Mouse (Mus musculus) MN1 (cell line): ENCODE results near the gene Rif1.

Experiments
- DNase-seq: peaks from one replicate; pipeline ENCODE4 v3.0.0-alpha.2; 2016; ENCODE audit warnings: low spot score

Rif1 gene

DNA sequence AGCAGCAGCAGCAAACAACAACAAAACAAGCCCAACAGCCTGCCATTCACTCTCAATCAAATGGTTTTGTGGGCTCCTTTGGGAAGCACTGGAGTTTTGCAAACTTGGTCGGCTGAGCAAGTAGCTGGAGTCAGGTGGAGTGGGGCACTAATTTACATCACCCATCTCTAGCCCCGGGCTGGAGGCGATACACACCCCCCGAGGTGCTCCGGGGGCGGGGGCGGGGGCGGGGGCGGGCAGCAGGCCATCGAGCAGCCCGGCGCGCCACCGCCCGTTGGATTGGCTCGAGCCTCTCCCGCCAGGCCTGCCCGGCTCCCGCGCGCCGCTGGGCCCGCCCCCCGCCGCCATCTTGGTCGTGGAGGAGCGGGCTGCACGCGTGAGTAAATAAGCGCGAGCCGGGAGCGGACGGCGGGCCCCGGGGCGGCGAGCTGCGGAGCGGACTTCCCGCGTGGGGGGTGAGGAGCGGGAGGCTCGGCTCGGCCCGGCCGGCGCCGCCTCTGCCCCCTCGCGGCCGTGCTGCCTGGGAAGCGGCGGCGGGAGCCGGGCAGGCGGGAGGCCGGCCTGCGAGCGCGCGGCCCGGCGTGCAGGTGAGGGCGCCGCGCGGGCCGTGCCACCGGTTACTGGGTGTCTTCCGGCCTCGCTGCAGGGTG is at the start of gene Rif1:
Rif1 (plus strand) TSS at position 342 of the 650 bp plus-strand sequence.
- DNase-seq, result peak; percentile 88

GRCm38 (mm10) chr2:52027061-52027460 is 45.6 kb upstream of the Rif1 start:
- DNase-seq, result no peak

GRCm38 (mm10) chr2:52029426-52029825 is 43.2 kb upstream of the Rif1 start:
- no peak for DNase-seq

GRCm38 (mm10) chr2:52031491-52031890 is 41.1 kb upstream of the Rif1 start:
- DNase-seq, result no peak

- DNase-seq, result no peak
Measured at GRCm38 (mm10) chr2:52034601-52035000, 38.0 kb upstream of the Rif1 start.

- DNase-seq, result no peak
Measured at GRCm38 (mm10) chr2:52035144-52035543, 37.5 kb upstream of the Rif1 start.

- DNase-seq, result no peak
Measured at GRCm38 (mm10) chr2:52036929-52037595, 35.6 kb upstream of the Rif1 start.

- DNase-seq, result no peak
Measured at GRCm38 (mm10) chr2:52037882-52038281, 34.8 kb upstream of the Rif1 start, which contains the start of gene Tnfaip6. Tnfaip6 (plus strand) TSS chr2:52038009.

GRCm38 (mm10) chr2:52038558-52038957 is 34.1 kb upstream of the Rif1 start:
- DNase-seq, result no peak

DNA sequence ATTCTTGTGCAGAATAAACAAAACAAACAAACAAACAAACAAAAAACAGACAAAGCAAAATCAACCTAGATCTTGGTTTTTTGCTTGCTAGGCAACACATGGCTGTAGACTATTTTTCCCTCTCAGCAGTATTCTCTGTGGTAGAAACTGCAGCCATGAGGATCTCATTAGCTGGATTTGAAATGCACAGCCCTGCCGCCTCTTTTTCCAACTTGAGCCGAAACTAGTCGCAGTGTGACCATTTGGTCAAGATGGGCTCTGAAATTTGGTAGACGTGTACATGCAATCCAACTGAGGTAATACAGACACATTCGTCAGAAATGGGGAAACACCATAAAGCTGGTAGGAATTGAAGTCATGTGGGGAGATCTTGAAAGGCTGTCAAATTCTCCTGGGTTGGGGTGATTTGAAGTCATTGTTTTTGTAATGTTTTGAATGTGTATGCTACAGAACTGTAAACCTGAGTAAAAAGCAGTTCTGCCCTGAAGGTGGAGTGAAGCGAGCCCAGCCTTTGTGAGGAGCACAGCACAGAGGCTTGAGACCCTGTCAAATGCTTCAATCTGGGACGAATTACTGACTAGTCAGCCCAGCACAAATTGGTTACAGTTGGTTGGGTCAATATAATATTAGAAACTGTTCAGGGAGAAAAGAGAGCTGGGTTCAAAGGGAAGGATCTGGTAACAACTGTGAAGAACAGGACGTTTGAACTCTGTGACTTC is 33.4 kb upstream of the Rif1 start:
- no peak for DNase-seq

DNA sequence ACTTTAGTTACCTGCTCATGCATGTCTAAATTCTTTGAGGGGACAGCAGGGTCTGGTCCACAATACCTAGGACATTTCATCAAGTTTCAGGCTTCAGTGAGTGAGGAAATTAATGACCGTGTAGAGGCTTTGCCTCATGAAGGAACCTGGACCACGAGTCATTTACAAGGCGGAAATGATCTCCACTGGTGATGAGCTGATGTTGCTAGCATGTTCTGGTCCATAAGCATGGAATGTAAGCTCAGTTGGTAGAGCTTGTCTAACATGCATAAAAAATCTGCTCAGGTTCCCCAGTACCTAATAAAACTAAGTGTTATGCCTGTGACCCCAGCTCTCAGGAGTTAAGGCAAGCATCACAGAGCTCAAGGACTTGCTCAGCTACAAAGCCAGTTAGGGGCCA is 30.5 kb upstream of the Rif1 start:
- no peak for DNase-seq

DNA sequence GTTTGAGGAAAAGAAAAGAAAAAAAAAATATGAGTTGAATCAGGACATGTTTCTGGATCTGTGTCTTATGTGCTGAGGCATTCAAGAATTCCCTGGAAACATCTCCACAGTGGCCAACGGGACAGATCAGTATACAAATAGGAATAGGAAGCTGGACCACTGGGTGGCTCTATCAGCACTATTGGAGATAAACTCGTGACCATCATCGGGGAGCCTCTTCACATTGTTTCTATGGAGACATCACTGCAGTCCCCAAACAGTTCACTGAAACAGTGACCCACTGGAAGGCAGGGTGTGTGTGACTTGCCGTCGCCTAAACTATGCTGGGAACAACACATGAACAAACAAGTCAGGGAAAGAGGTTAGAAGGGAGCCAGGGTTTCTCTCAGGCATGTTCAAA is 29.9 kb upstream of the Rif1 start:
- no peak for DNase-seq

DNA sequence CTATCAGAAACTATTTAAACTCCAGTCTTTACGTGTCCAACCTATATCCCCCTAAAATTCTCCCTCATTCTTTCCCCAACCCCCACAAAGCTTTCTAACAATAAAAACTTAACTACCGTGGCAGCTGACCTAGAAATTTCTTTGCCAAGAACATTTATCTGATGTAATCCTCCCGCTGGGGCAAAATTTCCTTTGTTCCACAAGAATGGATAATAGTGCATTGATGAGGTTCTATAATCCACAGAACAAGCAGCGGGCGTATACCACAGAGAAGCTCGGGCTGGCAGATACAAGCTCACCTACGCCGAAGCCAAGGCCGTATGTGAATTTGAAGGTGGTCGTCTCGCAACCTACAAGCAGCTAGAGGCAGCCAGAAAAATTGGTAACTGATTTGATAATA is 29.1 kb upstream of the Rif1 start:
- no peak for DNase-seq

- DNase-seq, result no peak
Measured at GRCm38 (mm10) chr2:52046032-52046431, 26.6 kb upstream of the Rif1 start.

GRCm38 (mm10) chr2:52050823-52051222 is 21.8 kb upstream of the Rif1 start:
- DNase-seq, result no peak

DNA sequence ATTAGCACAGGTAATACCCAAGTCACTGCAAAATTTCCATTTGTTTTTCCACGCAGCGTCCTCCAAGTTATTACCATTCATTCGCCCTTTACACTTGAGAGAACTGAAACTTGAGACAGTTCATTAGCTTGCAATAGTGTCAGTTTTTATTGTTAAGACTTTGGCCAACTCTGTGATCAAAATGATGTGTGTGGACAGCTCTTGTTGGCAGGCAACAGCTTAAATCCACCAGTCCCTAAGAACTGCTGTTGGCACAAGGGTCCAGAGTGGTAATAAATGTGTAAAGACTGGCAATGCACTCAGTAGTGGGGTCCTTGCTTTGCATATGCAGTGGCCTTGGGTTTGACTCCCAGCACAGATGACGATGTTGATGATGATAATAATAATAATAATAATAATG is 20.3 kb upstream of the Rif1 start:
- DNase-seq, result no peak

DNA sequence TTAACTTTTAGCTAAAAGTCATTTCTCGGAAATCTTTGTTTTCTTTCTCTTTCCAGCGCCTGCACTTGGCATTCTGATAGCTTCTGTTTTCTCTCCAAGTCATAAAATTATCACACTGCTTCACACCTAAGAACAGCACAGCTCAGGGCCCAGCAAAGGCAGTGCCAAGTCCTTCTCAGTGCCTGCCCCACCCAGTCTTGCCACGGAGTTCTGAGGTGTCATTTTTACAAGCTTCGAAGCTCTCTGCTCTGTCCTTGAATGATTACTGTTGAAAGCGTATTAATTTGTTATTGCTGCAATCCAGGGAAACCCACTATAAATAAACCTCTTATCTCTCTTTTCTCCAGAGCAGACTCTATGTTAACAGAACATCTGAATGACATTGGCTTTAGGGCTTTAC is 19.1 kb upstream of the Rif1 start:
- no peak for DNase-seq

DNA sequence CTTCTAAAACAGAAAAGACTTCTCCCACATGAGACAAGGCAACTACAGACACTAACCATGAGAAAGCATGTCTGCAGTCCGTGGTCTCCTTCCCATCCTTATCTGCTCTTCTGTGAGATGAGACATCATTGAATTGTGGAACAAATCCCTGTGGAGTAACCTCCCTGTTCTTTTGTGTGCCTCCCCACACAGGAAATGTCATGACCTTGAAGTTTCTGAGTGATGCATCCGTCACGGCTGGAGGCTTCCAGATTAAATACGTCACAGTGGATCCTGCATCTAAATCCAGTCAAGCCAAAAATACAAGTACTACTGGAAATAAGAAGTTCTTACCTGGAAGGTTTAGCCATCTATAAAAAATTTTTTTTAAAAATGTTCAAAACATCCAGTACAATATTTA is 17.0 kb upstream of the Rif1 start:
- DNase-seq, result no peak

DNA sequence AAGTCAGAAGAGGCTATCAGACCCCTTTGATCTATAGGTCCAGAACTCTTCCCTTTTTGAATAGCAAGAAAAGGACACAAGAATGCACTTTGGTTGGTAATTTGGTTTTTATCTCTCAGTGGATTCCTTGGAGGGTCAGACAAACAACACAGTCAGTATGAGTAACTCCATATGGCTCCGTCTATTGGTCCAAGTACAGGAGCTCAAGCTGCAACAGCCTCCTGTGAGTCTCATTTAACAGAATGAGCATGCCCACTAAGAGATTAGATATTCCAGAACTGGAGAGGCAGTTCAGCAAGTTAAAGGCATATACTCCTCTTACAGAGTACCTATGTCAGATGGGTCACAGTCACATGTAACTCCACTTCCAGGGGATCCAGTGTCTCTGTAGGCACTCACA is 15.5 kb upstream of the Rif1 start:
- DNase-seq, result no peak

DNA sequence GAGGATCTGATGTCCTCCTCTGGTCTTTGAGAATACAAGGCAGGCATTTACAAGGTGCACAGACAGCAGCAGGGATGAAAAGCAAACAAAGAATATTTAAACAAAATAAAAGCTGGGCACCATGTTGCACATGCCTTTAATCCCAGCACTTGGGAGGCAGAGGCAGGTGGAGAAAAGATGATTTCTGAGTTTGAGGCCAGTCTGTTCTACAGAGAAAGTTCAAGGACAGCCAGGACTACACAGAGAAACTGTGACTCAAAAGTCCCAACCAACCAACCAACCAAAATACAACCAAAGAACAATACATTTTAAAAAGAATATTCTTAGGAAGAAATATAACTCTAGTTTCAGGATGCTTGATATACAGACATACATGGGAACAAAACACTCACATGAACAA is 15.0 kb upstream of the Rif1 start:
- DNase-seq, result no peak

DNA sequence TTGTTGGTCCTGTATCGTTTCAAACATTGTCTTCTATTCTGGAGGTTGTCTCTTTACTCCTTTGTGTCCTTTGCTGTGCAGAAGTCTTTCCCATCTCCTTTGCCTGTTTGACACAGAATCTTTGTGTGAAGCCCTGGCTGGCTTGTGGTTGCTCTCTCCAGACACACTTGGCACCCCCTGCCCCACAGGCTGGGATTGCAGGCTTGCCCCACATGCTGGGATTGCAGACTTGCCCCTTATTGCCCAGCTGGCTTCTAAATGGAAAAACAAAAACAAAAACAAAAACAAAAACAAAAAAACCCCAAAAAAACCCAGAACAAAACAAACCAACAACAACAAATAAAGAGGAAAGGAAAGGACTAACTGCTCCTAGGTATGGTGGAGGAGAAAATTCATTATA is 4.0 kb upstream of the Rif1 start:
- DNase-seq, result no peak

DNA sequence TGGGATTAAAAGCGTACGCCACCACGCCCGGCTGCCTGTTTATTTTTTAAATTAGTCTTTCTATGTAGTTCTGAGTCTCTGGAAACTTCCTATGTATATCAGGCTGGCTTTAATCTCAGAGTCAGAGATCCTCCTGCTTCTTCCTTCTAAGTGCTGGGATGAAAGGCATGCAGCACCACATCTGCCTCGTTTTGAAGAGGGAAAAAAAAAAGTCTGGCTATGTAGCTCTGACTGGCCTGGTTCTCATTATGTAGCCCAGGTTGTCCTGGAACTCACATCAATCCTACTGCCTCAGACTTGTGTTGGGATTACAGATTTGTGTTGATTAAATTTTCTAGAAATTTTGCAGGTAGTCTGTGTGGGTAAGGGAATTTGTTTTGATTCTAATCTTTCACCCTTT is 1.8 kb upstream of the Rif1 start:
- DNase-seq, result no peak

DNA sequence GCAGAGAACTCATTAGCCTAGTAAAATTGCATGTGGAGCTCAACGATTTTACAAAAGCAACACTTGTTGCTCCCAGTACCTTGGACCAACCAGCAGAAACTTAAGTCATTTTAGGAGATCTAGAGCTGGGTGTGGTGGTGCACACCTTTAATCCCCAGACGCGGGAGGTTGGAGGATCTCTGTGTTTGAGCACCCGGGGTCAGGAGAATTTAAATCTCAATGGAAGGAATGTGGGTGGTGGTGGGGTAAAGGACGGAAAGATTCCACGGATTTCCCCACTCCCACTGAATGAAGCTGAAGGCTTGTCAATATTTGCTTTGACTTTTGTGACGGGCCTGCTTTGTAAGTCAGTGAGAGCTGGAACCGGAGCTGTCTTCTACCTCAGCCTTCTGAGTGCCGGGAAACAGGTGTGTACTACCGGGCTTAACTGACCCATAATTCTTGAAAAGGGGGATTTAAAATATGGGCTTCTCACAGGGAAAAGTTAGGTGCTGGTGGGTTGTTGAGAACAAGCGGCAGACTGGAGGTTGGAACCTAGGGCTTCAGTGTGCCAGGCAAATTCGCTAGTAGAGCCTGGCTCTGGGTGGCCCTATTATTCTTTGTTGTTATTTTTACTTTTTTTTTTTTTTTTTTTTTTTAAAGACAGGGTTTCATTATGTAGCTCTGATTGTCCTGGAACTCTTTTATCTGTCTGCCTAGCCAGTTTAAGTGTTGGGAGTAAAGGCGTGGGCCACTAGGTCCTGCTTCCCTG is 1.2 kb upstream of the Rif1 start:
- DNase-seq, result no peak
